Mouse (Mus musculus): ENCODE data around the gene Gm20388. TPM values are rescaled to one million over a fixed set of nuclear protein-coding genes. Genes with fewer than 3 reads are reported as not detected.

Gene Gm20388
- polyA plus RNA-seq, 1 experiment from 2014 or later = not detected

DNA sequence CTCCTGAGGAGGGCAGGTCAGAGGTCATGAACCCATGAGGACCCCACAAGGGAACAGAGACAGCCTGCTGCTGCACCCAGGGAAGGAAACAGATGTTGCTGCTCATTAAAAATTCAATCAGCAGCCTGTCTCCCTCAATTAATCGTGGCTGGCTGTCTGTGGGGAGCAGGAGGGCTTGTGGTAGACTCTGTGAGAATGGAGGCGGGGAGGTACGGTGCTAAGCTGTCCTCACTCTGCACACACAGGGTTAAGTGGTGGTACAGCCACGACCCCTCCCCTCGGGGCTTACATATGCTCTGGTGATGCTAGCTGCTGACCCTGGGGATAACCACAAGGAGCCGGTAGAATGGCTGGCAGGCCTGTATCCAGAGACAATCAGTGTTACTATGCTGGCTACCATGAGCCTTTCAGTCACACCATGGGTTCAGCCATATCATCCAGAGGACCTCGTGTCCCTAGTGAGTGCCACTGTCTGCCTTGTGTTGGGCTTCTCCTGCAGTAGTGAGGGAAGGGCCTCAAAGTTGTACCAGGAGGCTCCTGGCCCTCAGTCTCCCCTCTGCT, 654.6 kb downstream of the Gm20388 start:
- no peak overlapping the region for H3K9ac ChIP-seq (ENCODE audit: low read length)
- H3K36me3 ChIP-seq (ENCODE audit: control insufficient read depth, insufficient read depth, low read length) = peaks cover 17% of the 10 kb centered on the region
- no peak overlapping the region for H3K4me2 ChIP-seq (replicated peaks; ENCODE audit: low read depth)
- no peak overlapping the region for H3K4me3 ChIP-seq (ENCODE audit: low read depth, low read length)
- H3K27me3 ChIP-seq (ENCODE audit: control insufficient read depth, insufficient read depth, low read length) = no peaks in the 10 kb centered on the region
- TF ChIP-seq EP300 (optimal IDR thresholded peaks at IDR 0.05) (no peak), CTCF (IDR thresholded peaks at IDR 0.05; ENCODE audit: low read depth) (no peak)
- H3K4me1 ChIP-seq (replicated peaks; ENCODE audit: control insufficient read depth, insufficient read depth) = peaks cover 7% of the 10 kb centered on the region
- H3K9me3 ChIP-seq (ENCODE audit: control insufficient read depth, low read length) = no peaks in the 10 kb centered on the region
- 49% methylated on average over 7 of the region's 7 CpGs for WGBS
- no peak for ATAC-seq (ENCODE audit: low FRiP score, low TSS enrichment)
- no peak for DNase-seq (ENCODE audit: low spot score)
- no peak overlapping the region for H3K27ac ChIP-seq (replicated peaks)

DNA sequence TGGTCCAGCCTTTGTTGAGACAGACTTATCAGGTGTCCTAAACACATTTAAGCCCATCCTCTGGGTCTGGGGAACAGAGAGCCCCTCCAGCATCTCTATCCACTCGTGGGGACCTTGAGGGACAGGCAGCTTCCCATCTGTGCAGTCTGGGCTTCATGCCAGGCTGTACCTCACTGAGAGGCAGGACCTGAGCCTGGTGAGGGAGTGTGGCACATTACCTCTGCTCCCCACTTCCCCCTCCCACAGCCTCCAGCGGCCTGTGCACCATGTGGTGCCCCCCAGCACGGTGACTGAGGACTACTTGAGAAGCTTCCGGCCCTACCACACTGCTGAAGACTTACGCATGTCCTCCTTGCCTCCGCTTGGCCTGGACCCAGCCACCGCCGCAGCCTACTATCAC, 656.0 kb downstream of the Gm20388 start:
- no peak overlapping the region for H3K9ac ChIP-seq (ENCODE audit: low read length)
- no peak overlapping the region for H3K4me2 ChIP-seq (replicated peaks; ENCODE audit: low read depth)
- 86% methylated on average over 8 of the region's 8 CpGs for whole genome bisulfite sequencing
- ATAC-seq (ENCODE audit: low FRiP score, low TSS enrichment) (no peak), DNase-seq (ENCODE audit: low spot score) (no peak)
- no peak overlapping the region for H3K4me3 ChIP-seq (ENCODE audit: low read depth, low read length)
- no peaks in the 10 kb centered on the region for H3K9me3 ChIP-seq (ENCODE audit: control insufficient read depth, low read length)
- H3K27me3 ChIP-seq (ENCODE audit: control insufficient read depth, insufficient read depth, low read length) = no peaks in the 10 kb centered on the region
- TF ChIP-seq EP300 (optimal IDR thresholded peaks at IDR 0.05) (no peak), CTCF (IDR thresholded peaks at IDR 0.05; ENCODE audit: low read depth) (no peak)
- peaks cover 24% of the 10 kb centered on the region for H3K36me3 ChIP-seq (ENCODE audit: control insufficient read depth, insufficient read depth, low read length)
- H3K27ac ChIP-seq (replicated peaks) = no peak overlapping the region
- H3K4me1 ChIP-seq (replicated peaks; ENCODE audit: control insufficient read depth, insufficient read depth) = peaks cover 7% of the 10 kb centered on the region

- TF ChIP-seq EP300 (optimal IDR thresholded peaks at IDR 0.05) (no peak), CTCF (IDR thresholded peaks at IDR 0.05; ENCODE audit: low read depth) (no peak)
- no peak for ATAC-seq (ENCODE audit: low FRiP score, low TSS enrichment)
- DNase-seq (ENCODE audit: low spot score) = no peak
- WGBS = 96% methylated on average over 17 of the region's 17 CpGs
- Histone ChIP-seq H3K9ac (ENCODE audit: low read length) (no peak overlapping the region), H3K27me3 (ENCODE audit: control insufficient read depth, insufficient read depth, low read length) (no peaks in the 10 kb centered on the region), H3K27ac (replicated peaks) (no peak overlapping the region), H3K9me3 (ENCODE audit: control insufficient read depth, low read length) (no peaks in the 10 kb centered on the region), H3K4me3 (ENCODE audit: low read depth, low read length) (no peak overlapping the region), H3K36me3 (ENCODE audit: control insufficient read depth, insufficient read depth, low read length) (peaks cover 33% of the 10 kb centered on the region), H3K4me2 (replicated peaks; ENCODE audit: low read depth) (no peak overlapping the region), H3K4me1 (replicated peaks; ENCODE audit: control insufficient read depth, insufficient read depth) (peaks cover 5% of the 10 kb centered on the region)
Observed at GRCm38 (mm10) chr8:120567731-120568130, 657.1 kb downstream of the Gm20388 start.

GRCm38 (mm10) chr8:120568164-120568798, 657.6 kb downstream of the Gm20388 start:
- Histone ChIP-seq H3K4me3 (ENCODE audit: low read depth, low read length) (no peak overlapping the region), H3K36me3 (ENCODE audit: control insufficient read depth, insufficient read depth, low read length) (peaks cover 36% of the 10 kb centered on the region), H3K27me3 (ENCODE audit: control insufficient read depth, insufficient read depth, low read length) (no peaks in the 10 kb centered on the region), H3K9ac (ENCODE audit: low read length) (no peak overlapping the region), H3K9me3 (ENCODE audit: control insufficient read depth, low read length) (no peaks in the 10 kb centered on the region), H3K4me1 (replicated peaks; ENCODE audit: control insufficient read depth, insufficient read depth) (peaks cover 2% of the 10 kb centered on the region), H3K4me2 (replicated peaks; ENCODE audit: low read depth) (no peak overlapping the region), H3K27ac (replicated peaks) (no peak overlapping the region)
- TF ChIP-seq CTCF (IDR thresholded peaks at IDR 0.05; ENCODE audit: low read depth) (no peak), EP300 (optimal IDR thresholded peaks at IDR 0.05) (no peak)
- 97% methylated on average over 37 of the region's 37 CpGs for WGBS
- DNase-seq (ENCODE audit: low spot score) = no peak
- ATAC-seq (ENCODE audit: low FRiP score, low TSS enrichment) = no peak

GRCm38 (mm10) chr8:120569123-120569522, 658.5 kb downstream of the Gm20388 start:
- Histone ChIP-seq H3K36me3 (ENCODE audit: control insufficient read depth, insufficient read depth, low read length) (peaks cover 45% of the 10 kb centered on the region), H3K4me3 (ENCODE audit: low read depth, low read length) (no peak overlapping the region), H3K4me1 (replicated peaks; ENCODE audit: control insufficient read depth, insufficient read depth) (no peaks in the 10 kb centered on the region), H3K27ac (replicated peaks) (no peak overlapping the region), H3K27me3 (ENCODE audit: control insufficient read depth, insufficient read depth, low read length) (no peaks in the 10 kb centered on the region), H3K9me3 (ENCODE audit: control insufficient read depth, low read length) (no peaks in the 10 kb centered on the region), H3K4me2 (replicated peaks; ENCODE audit: low read depth) (no peak overlapping the region), H3K9ac (ENCODE audit: low read length) (no peak overlapping the region)
- 90% methylated on average over 15 of the region's 17 CpGs for WGBS
- TF ChIP-seq CTCF (IDR thresholded peaks at IDR 0.05; ENCODE audit: low read depth) (no peak), EP300 (optimal IDR thresholded peaks at IDR 0.05) (no peak)
- ATAC-seq (ENCODE audit: low FRiP score, low TSS enrichment) (no peak), DNase-seq (ENCODE audit: low spot score) (no peak)

DNA sequence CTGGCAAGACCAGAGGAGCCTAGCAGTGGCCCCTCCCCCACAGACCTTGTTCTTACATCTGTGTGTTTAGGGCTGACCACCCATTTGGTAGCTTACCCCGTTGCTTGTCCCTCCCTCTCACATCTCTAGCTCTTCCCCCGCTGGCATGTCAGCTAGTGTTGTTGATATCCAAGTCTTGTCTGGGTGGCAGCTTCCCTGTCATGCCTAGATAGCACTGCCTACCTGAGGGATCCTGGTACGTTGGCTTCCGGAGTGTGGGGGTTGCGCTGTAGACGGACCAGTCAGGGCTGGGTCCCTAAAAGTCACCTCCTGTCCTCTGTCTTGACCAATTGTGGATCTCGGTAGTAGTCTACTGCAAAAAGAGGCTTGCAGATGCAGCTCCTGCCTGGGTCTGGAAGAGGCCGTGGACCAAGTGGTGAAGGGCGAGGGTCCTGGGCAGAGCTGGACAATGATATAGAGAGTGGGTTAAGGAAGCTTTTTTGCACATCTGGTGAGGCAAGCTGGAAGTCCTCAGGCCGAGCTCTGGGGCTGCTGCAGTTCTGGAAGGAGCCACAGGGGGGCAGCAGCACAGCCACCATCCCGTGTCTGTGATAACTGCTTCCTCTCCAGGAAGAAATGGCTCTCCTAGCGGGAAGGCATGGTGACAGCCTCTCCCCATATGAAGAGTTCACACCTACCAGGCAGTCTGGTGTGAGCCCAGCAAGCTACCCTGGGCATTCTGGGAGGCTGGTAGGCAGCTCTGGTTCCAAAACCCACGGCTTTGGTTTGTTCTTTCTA, 659.5 kb downstream of the Gm20388 start:
- H3K27me3 ChIP-seq (ENCODE audit: control insufficient read depth, insufficient read depth, low read length) = no peaks in the 10 kb centered on the region
- peak; percentile 13; the same call in 1 of the 2 replicates for ATAC-seq (ENCODE audit: low FRiP score, low TSS enrichment)
- no peak overlapping the region for H3K27ac ChIP-seq (replicated peaks)
- DNase-seq (ENCODE audit: low spot score) = peak; percentile 85
- 55% methylated on average over 13 of the region's 13 CpGs for WGBS
- no peak overlapping the region for H3K9ac ChIP-seq (ENCODE audit: low read length)
- H3K4me2 ChIP-seq (replicated peaks; ENCODE audit: low read depth) = no peak overlapping the region
- peaks cover 51% of the 10 kb centered on the region for H3K36me3 ChIP-seq (ENCODE audit: control insufficient read depth, insufficient read depth, low read length)
- H3K9me3 ChIP-seq (ENCODE audit: control insufficient read depth, low read length) = no peaks in the 10 kb centered on the region
- H3K4me3 ChIP-seq (ENCODE audit: low read depth, low read length) = no peak overlapping the region
- TF ChIP-seq EP300 (optimal IDR thresholded peaks at IDR 0.05) (no peak), CTCF (IDR thresholded peaks at IDR 0.05; ENCODE audit: low read depth) (peak; percentile 94)
- no peaks in the 10 kb centered on the region for H3K4me1 ChIP-seq (replicated peaks; ENCODE audit: control insufficient read depth, insufficient read depth)
